Mouse (Mus musculus) embryonic fibroblast, embryonic 13.5 days (primary cell): Measurements from ENCODE around the gene Gm17349.

Experiments
- CTCF ChIP-seq: IDR thresholded peaks from 2 replicates; pipeline ENCODE4 v1.5.1; 2011; ENCODE audit warnings: mild to moderate bottlenecking, control low read depth, low read length, moderate library complexity, borderline replicate concordance; ENCODE audit not compliant: insufficient read depth
- POLR2A ChIP-seq: IDR thresholded peaks from 2 replicates; pipeline ENCODE4 v1.6.1; 2011; ENCODE audit warnings: low read depth, mild to moderate bottlenecking, control low read depth, low read length, moderate library complexity

DNA sequence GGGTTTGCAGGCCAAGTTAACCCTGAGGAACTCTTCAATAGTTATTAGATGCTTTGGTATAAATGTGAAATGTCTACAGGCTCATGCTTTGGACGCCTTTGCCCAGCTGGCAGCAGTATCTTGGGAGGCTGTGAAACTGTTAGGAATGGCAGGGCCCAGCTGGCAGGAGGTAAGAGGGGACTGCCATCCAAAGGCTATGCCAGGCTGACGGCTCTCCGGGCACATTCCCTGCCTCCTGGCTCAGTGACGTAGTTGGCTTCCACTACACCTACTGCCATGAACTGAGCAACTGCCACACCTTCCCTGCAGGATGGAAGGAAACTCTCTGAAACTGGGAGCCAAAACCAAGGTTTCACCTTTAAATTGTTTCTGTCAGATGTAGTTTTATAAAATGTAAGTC, 34.9 kb upstream of the Gm17349 start:
- TF ChIP-seq CTCF (no peak), POLR2A (no peak)
